Mouse (Mus musculus): ENCODE measurements around the gene C2cd4d. TPM values are rescaled to one million over a fixed set of nuclear protein-coding genes. Genes with fewer than 3 reads are reported as not detected.

Gene C2cd4d
- polyA plus RNA-seq, 1 experiment from 2014 or later = 0.06 TPM

DNA sequence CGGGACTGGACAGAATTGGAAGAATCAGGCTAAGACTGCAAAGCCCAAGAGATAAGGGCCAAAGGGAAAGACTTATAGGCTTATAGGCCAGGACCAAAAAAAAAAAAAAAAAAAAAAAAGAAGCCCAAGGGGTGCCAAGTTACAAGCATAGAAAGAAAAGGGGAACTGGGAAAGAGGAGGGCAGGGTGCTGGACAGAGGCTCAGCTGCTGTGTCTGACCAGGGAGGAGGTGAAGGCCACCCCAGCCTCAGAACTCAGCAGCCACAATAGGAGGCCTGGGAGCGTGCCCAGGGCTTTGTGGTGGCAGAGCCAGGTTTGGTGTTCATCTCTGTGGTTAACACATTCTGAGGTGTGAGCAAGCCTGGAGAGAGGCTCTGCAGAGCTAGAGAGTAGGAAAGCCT, 12.9 kb downstream of the C2cd4d start:
- H3K27ac ChIP-seq (replicated peaks) = no peak overlapping the region
- no peak overlapping the region for H3K4me3 ChIP-seq (replicated peaks)
- H3K4me1 ChIP-seq (replicated peaks) = 0 out of 2 replicates have a peak, but pooled peaks cover 2% of the 10 kb centered on the region
- no peak overlapping the region for H3K4me2 ChIP-seq
- WGBS (ENCODE audit: insufficient replicate concordance) = 42% methylated on average over 2 of the region's 2 CpGs
- H3K9me3 ChIP-seq (replicated peaks) = no peaks in the 10 kb centered on the region
- no peak for ATAC-seq (ENCODE audit: insufficient read depth)
- peaks cover 3% of the 10 kb centered on the region; the same call in 1 of the 2 replicates for H3K27me3 ChIP-seq
- no peak overlapping the region for H3K9ac ChIP-seq
- H3K36me3 ChIP-seq (replicated peaks) = no peaks in the 10 kb centered on the region

DNA sequence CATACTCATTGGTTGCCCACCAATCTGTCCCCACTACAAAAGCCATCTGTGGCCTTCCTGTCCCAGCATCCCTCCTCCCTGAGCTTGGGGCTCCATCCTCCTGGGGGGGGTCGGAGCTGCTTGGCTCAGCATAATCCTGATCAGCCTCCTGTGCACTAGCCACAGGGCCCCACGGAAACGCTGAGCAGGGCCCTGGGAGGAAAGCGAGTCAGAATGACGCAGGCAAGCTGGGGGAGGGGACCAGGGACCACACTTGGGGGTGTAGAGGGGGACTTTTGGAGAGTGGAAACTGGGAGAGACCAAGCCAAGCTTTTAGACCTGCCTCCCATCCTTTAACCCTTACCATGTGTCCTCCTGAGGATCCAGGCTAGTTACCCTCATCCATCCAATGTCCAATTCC, 13.6 kb downstream of the C2cd4d start:
- Histone ChIP-seq H3K4me3 (replicated peaks) (no peak overlapping the region), H3K27me3 (peaks cover 3% of the 10 kb centered on the region; the same call in 1 of the 2 replicates), H3K4me1 (replicated peaks) (0 out of 2 replicates have a peak, but pooled peaks cover 2% of the 10 kb centered on the region), H3K9me3 (replicated peaks) (no peaks in the 10 kb centered on the region), H3K9ac (no peak overlapping the region), H3K27ac (replicated peaks) (no peak overlapping the region), H3K36me3 (replicated peaks) (no peaks in the 10 kb centered on the region), H3K4me2 (no peak overlapping the region)
- WGBS (ENCODE audit: insufficient replicate concordance) = 45% methylated on average over 5 of the region's 5 CpGs
- ATAC-seq (ENCODE audit: insufficient read depth) = no peak

DNA sequence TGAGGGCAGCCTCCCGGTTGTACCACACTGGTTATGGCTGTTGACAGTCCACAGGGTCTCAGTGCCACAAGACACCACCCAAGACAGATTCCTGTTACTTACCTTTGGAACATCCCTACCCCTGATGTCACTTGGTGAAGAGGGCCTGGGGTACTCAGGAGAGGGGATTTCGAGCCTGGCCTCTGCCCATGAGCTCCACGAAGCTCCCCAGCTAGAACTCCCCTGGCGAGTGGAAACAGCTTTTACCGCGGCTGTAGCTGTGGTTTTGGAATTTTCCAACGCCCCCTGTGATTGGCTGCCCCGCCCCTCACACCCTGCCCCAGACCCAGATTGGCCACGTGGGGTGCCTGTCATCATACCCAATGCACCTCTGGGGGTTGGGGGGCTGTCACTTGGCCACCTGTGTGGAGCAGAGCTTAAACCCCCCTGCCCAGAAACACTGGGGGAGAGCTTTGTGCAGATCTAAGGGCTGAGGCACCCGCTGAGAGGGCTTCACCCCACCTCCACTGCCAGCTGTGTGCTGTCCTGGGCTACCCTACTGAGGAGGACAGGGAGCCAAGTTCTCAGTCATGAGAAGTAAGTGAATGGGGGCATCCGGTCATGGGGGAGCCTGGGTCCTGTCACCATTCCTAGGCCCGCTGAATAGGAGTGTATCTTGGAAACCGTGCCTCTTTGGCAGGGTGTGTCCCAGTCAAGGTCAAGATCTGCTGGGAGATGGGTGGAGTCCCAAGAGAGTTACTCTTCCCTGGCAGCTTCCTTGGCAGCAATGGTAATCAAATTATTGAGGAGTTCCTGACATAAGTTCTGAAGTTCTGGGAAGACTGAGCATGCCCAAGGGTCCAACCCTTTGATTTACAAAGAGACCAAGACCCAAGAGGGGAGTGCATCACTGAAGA, 15.0 kb downstream of the C2cd4d start:
- H3K36me3 ChIP-seq (replicated peaks) = no peaks in the 10 kb centered on the region
- H3K9ac ChIP-seq = no peak overlapping the region
- H3K4me3 ChIP-seq (replicated peaks) = no peak overlapping the region
- no peak for ATAC-seq (ENCODE audit: insufficient read depth)
- peaks cover 3% of the 10 kb centered on the region; the same call in 1 of the 2 replicates for H3K27me3 ChIP-seq
- WGBS (ENCODE audit: insufficient replicate concordance) = 22% methylated on average over 13 of the region's 13 CpGs
- 0 out of 2 replicates have a peak, but pooled peaks cover 2% of the 10 kb centered on the region for H3K4me1 ChIP-seq (replicated peaks)
- no peaks in the 10 kb centered on the region for H3K9me3 ChIP-seq (replicated peaks)
- H3K4me2 ChIP-seq = no peak overlapping the region
- no peak overlapping the region for H3K27ac ChIP-seq (replicated peaks)

DNA sequence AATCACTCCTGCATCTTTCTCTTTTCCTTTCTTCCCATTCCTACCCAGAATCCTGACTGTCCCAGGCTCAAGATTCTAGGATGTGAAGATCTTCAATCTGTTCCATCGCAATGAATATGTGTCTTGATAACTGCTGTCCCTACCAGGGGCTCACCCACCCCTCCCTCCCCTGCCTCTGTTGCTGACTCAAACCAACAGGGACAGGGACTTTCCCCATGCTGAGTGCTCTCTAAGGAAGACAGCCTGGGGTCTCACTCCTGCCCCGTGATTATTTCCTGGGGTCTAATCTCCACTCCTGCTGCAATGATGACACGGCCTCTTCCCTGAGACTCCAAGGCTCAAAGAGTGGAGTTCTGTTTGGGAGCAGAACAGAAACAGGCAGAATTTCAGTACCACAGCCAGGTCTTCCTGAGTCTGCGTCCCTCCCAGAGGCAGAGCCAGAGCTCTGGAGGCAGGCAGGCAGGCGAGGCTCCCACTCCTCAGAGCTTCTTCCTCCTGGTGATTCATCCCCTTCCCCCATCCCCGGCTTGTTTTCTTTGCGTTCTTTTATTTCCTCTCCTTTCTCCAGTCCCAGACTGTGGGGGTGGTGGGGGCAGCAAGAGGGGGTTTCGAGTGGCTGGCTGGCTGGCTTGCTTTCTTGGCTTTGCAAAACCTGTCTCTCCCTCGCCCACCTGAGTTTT, 17.7 kb downstream of the C2cd4d start:
- Histone ChIP-seq H3K4me2 (no peak overlapping the region), H3K36me3 (replicated peaks) (no peaks in the 10 kb centered on the region), H3K27me3 (0 out of 2 replicates have a peak, but pooled peaks cover 3% of the 10 kb centered on the region), H3K27ac (replicated peaks) (no peak overlapping the region), H3K4me1 (replicated peaks) (no peaks in the 10 kb centered on the region), H3K4me3 (replicated peaks) (no peak overlapping the region), H3K9me3 (replicated peaks) (no peaks in the 10 kb centered on the region), H3K9ac (no peak overlapping the region)
- no peak for ATAC-seq (ENCODE audit: insufficient read depth)
- WGBS (ENCODE audit: insufficient replicate concordance) = 27% methylated on average over 9 of the region's 9 CpGs

DNA sequence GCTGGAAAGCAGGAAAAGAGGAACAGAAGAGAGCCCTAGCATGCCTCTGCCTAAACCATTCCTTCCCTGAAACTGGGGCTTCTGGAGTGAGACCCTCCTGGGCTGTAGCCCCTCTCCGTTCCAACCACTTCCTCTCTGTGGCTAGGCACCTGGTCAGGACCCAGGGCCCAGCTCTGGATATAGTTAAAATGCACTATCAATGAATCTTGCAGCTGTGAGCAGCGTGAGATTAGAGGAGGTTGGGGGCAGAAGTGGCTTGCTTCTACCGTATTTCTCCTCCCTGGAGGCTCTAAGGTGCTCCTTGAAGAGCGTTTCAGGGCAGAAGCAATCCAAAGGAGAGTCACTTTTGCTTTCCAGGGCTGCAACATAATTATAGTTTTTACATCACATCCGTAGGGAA, 20.1 kb downstream of the C2cd4d start:
- Histone ChIP-seq H3K36me3 (replicated peaks) (no peaks in the 10 kb centered on the region), H3K4me2 (no peak overlapping the region), H3K4me3 (replicated peaks) (no peak overlapping the region), H3K27me3 (no peaks in the 10 kb centered on the region), H3K27ac (replicated peaks) (no peak overlapping the region), H3K9me3 (replicated peaks) (no peaks in the 10 kb centered on the region), H3K4me1 (replicated peaks) (no peaks in the 10 kb centered on the region), H3K9ac (no peak overlapping the region)
- no peak for ATAC-seq (ENCODE audit: insufficient read depth)
- WGBS (ENCODE audit: insufficient replicate concordance) = 21% methylated on average over 5 of the region's 5 CpGs

DNA sequence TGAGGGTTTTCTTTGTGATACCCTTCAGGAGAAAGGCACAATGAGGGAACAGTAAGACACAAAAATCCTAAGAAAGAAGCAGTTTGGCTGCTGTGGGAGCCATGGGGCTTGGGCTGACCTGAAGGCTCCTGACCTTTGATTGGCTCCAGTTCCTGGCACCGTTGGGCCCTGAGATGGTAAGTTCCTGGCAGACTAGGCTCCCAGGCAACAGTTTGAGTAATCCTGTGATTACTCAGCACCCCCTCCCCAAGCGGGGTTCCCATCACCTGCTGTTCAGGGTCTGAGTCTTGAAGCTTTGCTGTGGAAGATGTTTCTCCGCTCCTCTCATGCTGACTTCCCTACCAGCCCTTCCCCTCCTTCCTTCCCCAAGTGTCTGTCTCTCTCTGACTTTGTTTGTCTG, 21.2 kb downstream of the C2cd4d start:
- no peak overlapping the region for H3K4me3 ChIP-seq (replicated peaks)
- H3K36me3 ChIP-seq (replicated peaks) = no peaks in the 10 kb centered on the region
- no peak for ATAC-seq (ENCODE audit: insufficient read depth)
- H3K4me1 ChIP-seq (replicated peaks) = no peaks in the 10 kb centered on the region
- H3K4me2 ChIP-seq = no peak overlapping the region
- no peaks in the 10 kb centered on the region for H3K27me3 ChIP-seq
- no peaks in the 10 kb centered on the region for H3K9me3 ChIP-seq (replicated peaks)
- 51% methylated on average over 3 of the region's 3 CpGs for WGBS (ENCODE audit: insufficient replicate concordance)
- H3K9ac ChIP-seq = no peak overlapping the region
- no peak overlapping the region for H3K27ac ChIP-seq (replicated peaks)

DNA sequence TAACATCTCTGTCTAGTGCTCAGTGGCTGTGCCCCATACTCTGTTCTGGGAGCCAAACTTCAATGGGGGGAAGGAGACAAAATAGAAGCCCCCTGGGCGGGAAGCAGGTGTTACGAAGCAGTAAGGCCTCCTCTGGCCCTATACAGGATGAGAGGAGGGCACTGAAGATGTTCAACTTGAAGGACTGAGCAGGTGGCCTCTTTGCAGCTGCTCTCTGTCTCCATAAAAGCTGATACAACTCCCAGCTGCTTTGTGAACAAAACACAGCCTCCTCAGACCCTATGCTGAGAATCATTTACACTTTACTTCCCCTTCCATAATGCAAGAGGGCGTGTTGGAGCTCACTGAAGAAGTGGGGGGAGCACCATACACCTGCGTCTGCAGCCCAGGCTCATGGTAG, 24.4 kb downstream of the C2cd4d start:
- no peaks in the 10 kb centered on the region for H3K27me3 ChIP-seq
- no peaks in the 10 kb centered on the region for H3K36me3 ChIP-seq (replicated peaks)
- no peak overlapping the region for H3K4me3 ChIP-seq (replicated peaks)
- no peak for ATAC-seq (ENCODE audit: insufficient read depth)
- H3K9me3 ChIP-seq (replicated peaks) = no peaks in the 10 kb centered on the region
- H3K4me2 ChIP-seq = no peak overlapping the region
- WGBS (ENCODE audit: insufficient replicate concordance) = 36% methylated on average over 4 of the region's 4 CpGs
- H3K9ac ChIP-seq = no peak overlapping the region
- H3K27ac ChIP-seq (replicated peaks) = no peak overlapping the region
- no peaks in the 10 kb centered on the region for H3K4me1 ChIP-seq (replicated peaks)

DNA sequence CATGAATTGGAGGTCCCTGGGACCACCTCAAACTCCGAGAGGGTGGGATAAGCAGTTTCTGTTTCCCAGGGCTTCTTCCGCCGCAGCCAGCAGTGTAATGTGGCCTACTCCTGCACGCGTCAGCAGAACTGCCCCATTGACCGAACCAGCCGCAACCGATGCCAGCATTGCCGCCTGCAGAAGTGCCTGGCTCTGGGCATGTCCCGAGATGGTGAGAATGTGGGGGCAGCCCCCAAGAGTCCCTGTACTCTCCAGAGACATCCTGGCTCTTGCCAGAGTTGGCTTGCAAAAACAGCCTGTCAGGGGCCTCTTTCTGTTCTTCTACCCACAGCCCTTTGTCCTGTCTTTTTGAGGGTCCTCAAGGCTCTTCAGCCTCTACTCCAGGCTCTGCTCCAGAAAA, 25.2 kb downstream of the C2cd4d start:
- no peak for ATAC-seq (ENCODE audit: insufficient read depth)
- Histone ChIP-seq H3K4me3 (replicated peaks) (no peak overlapping the region), H3K36me3 (replicated peaks) (no peaks in the 10 kb centered on the region), H3K4me1 (replicated peaks) (no peaks in the 10 kb centered on the region), H3K9ac (no peak overlapping the region), H3K27me3 (no peaks in the 10 kb centered on the region), H3K9me3 (replicated peaks) (no peaks in the 10 kb centered on the region), H3K4me2 (no peak overlapping the region), H3K27ac (replicated peaks) (no peak overlapping the region)
- WGBS (ENCODE audit: insufficient replicate concordance) = 76% methylated on average over 10 of the region's 10 CpGs

DNA sequence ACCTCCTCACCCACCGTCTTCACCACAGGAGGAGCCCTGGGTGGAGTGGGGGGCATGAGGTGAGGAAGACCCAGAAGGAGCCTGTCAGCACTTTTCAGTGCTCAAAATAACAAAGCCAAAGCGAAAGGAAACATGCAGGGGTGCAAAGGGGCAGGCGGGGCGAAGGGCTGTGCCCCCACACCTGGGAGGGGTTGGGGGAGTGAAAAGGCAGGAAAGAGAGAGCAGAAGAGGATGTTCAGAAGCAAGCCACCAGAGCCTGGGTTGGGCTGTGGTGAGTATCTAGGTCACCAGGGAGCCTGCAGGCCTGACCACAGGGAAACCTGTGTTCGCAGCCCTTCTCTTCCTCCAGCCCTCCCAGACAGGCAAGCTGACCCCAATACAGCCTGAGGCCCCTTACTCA, 25.8 kb downstream of the C2cd4d start:
- Histone ChIP-seq H3K27ac (replicated peaks) (no peak overlapping the region), H3K4me1 (replicated peaks) (no peaks in the 10 kb centered on the region), H3K27me3 (no peaks in the 10 kb centered on the region), H3K36me3 (replicated peaks) (no peaks in the 10 kb centered on the region), H3K4me2 (no peak overlapping the region), H3K9ac (no peak overlapping the region), H3K4me3 (replicated peaks) (no peak overlapping the region), H3K9me3 (replicated peaks) (no peaks in the 10 kb centered on the region)
- WGBS (ENCODE audit: insufficient replicate concordance) = 14% methylated on average over 5 of the region's 5 CpGs
- no peak for ATAC-seq (ENCODE audit: insufficient read depth)

DNA sequence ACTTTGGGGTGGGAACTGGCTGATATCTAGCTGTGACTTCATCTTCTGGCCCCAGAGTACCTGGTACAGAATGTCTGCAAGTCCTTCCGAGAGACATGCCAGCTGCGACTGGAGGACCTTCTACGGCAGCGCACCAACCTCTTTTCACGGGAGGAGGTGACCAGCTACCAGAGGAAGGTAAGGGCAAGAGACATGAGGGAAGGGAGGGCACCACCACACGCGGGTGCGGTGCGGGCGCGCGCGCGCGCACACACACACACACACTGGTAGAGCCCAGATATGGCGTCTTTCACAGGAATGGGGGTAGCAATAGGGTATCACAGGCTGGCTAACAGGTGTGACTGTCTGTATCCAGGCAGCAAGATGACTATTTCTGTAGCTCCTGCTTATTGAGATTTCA, 27.2 kb downstream of the C2cd4d start:
- no peaks in the 10 kb centered on the region for H3K9me3 ChIP-seq (replicated peaks)
- no peak overlapping the region for H3K4me2 ChIP-seq
- H3K9ac ChIP-seq = no peak overlapping the region
- no peak for ATAC-seq (ENCODE audit: insufficient read depth)
- H3K4me1 ChIP-seq (replicated peaks) = no peaks in the 10 kb centered on the region
- H3K27me3 ChIP-seq = no peaks in the 10 kb centered on the region
- no peak overlapping the region for H3K27ac ChIP-seq (replicated peaks)
- H3K4me3 ChIP-seq (replicated peaks) = no peak overlapping the region
- H3K36me3 ChIP-seq (replicated peaks) = no peaks in the 10 kb centered on the region
- WGBS (ENCODE audit: insufficient replicate concordance) = 81% methylated on average over 16 of the region's 16 CpGs

DNA sequence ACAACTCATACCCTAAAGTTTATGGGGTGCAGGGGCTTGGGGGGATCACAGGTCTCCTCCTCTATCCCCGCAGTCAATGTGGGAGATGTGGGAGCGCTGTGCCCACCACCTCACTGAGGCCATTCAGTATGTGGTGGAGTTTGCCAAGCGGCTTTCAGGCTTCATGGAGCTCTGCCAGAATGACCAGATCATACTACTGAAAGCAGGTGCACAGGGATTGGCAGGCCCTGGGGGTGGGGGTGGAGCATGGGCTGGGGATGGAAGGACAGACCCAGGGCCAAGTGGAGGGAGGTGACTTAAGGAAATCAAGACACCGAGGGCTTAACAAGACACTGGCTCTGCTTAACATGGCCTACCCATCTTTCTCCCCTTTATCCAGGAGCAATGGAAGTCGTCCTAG, 28.8 kb downstream of the C2cd4d start:
- ATAC-seq (ENCODE audit: insufficient read depth) = no peak
- Histone ChIP-seq H3K27me3 (peaks cover 5% of the 10 kb centered on the region; the same call in 1 of the 2 replicates), H3K4me1 (replicated peaks) (no peaks in the 10 kb centered on the region), H3K27ac (replicated peaks) (no peak overlapping the region), H3K4me3 (replicated peaks) (no peak overlapping the region), H3K36me3 (replicated peaks) (no peaks in the 10 kb centered on the region), H3K9ac (no peak overlapping the region), H3K9me3 (replicated peaks) (no peaks in the 10 kb centered on the region), H3K4me2 (no peak overlapping the region)
- WGBS (ENCODE audit: insufficient replicate concordance) = 53% methylated on average over 5 of the region's 5 CpGs

All from liver, embryonic 15.5 days (tissue).